Mouse (Mus musculus) R1 (cell line): ENCODE data around the gene Krtap29-1.
A peak's percentile ranks its signal among the peaks of the same experiment; 100 is the strongest.

Experiments used
- DNase-seq: peaks from one replicate; pipeline ENCODE4 v3.0.0-alpha.2; 2018; ENCODE audit warnings: low read depth, low spot score

The Krtap29-1 gene

GRCm38 (mm10) chr11:99948175-99948574 lies 30.7 kb downstream of the Krtap29-1 start, which contains the start of gene Krtap9-5:
Gene Krtap9-5, plus strand, starts transcription at chr11:99948475.
- DNase-seq: no peak

GRCm38 (mm10) chr11:99937751-99938264 lies 41.0 kb downstream of the Krtap29-1 start:
- peak; percentile 61 for DNase-seq

- no peak for DNase-seq
Observed at GRCm38 (mm10) chr11:99935991-99936390, 42.9 kb downstream of the Krtap29-1 start, which contains the start of gene Krtap31-2. Gene Krtap31-2, plus strand, starts transcription at chr11:99936291.
